Mouse (Mus musculus) liver, adult 2 months (tissue): ENCODE results near the gene Zbtb18. TPM values are rescaled to one million over a fixed set of nuclear protein-coding genes. Genes with fewer than 3 reads are reported as not detected.

Experiments used
- DNase-seq: peaks from one replicate; pipeline ENCODE4 v3.0.0-alpha.2; 2011; ENCODE audit warnings: low read depth, low spot score; ENCODE audit errors: extremely low read depth
- H3K27ac ChIP-seq: fragments of 200-500 bp; replicated peaks from 2 replicates; pipeline ENCODE4 v1.5.1; 2012; ENCODE audit warnings: low read depth, mild to moderate bottlenecking, control low read depth, inconsistent platforms, low read length; ENCODE audit not compliant: insufficient read depth
- H3K27me3 ChIP-seq: fragments of 200-500 bp; 2 replicates; pipeline ENCODE4 v1.6.1; 2012; ENCODE audit warnings: mild to moderate bottlenecking, moderate library complexity, low read length, inconsistent platforms; ENCODE audit not compliant: control insufficient read depth, insufficient read depth
- H3K36me3 ChIP-seq: fragments of 200-500 bp; 2 replicates; pipeline ENCODE4 v1.6.1; 2012; ENCODE audit warnings: low read length, inconsistent platforms; ENCODE audit not compliant: control insufficient read depth, insufficient read depth
- H3K4me1 ChIP-seq: fragments of 200-500 bp; 2 replicates; pipeline ENCODE4 v1.6.1; 2011; ENCODE audit warnings: low read length; ENCODE audit not compliant: control insufficient read depth, insufficient read depth
- H3K4me3 ChIP-seq: fragments of 200-500 bp; 2 replicates; pipeline ENCODE4 v1.5.1; 2011; ENCODE audit warnings: low read depth, mild to moderate bottlenecking, control low read depth, low read length, moderate library complexity; ENCODE audit not compliant: insufficient read depth
- H3K79me2 ChIP-seq: fragments of 200-500 bp; 2 replicates; pipeline ENCODE4 v1.6.1; 2012; ENCODE audit warnings: inconsistent platforms, mild to moderate bottlenecking, low read length, moderate library complexity; ENCODE audit not compliant: control insufficient read depth, insufficient read depth
- H3K9ac ChIP-seq: fragments of 200-500 bp; 2 replicates; pipeline ENCODE4 v1.6.1; 2012; ENCODE audit warnings: low read depth, mild to moderate bottlenecking, control low read depth, inconsistent platforms, low read length
- CTCF ChIP-seq: fragments of 200-500 bp; IDR thresholded peaks from 2 replicates; pipeline ENCODE4 v1.5.1; 2011; ENCODE audit warnings: low read depth, low read length, control low read depth
- POLR2A ChIP-seq: fragments of 200-500 bp; IDR thresholded peaks from 2 replicates; pipeline ENCODE4 v1.6.1; 2011; ENCODE audit warnings: low read length, control low read depth; ENCODE audit not compliant: insufficient read depth; ENCODE audit errors: extremely low read depth
- WGBS: fragments of 180-500 bp; shearing (Covaris S2); methylation state at CpG from one replicate; pipeline ENCODE4 v1.1.7; 2018; 5-methylcytosine and 5-hydroxymethylcytosine counted together
- polyA plus RNA-seq: library from polyadenylated mRNA; depleted of rRNA; stranded (reverse); fragments of >200 nt; gene quantifications from 2 replicates; pipeline ENCODE4 v1.2.3, GENCODE M21; 2012
- total RNA-seq: library from RNA; depleted of rRNA; stranded (reverse); fragments of >200 nt; gene quantifications from 2 replicates; pipeline ENCODE4 v1.2.3, GENCODE M21; 2014

The Zbtb18 gene
- total and polyA plus RNA-seq, 2 experiments: 4.9 to 9.8 TPM

GRCm38 (mm10) chr1:177456208-177456607 lies 14.1 kb downstream of the Zbtb18 start:
- H3K9ac ChIP-seq: no peak overlapping the region
- H3K36me3 ChIP-seq: no peaks in the 10 kb centered on the region
- no peaks in the 10 kb centered on the region for H3K79me2 ChIP-seq
- 89% methylated on average over 4 of the region's 4 CpGs for WGBS
- peaks cover 3% of the 10 kb centered on the region; the same call in 1 of the 2 replicates for H3K4me1 ChIP-seq
- no peak overlapping the region for H3K4me3 ChIP-seq
- no peak for TF ChIP-seq CTCF
- no peak for DNase-seq
- H3K27ac ChIP-seq: no peak overlapping the region
- no peaks in the 10 kb centered on the region for H3K27me3 ChIP-seq

- Histone ChIP-seq H3K27me3 (no peaks in the 10 kb centered on the region), H3K79me2 (no peaks in the 10 kb centered on the region), H3K36me3 (no peaks in the 10 kb centered on the region), H3K4me1 (peaks cover 3% of the 10 kb centered on the region; the same call in 1 of the 2 replicates), H3K27ac (no peak overlapping the region), H3K4me3 (no peak overlapping the region), H3K9ac (no peak overlapping the region)
- TF ChIP-seq CTCF: no peak
- no peak for TF ChIP-seq POLR2A
- DNase-seq: no peak
- WGBS: 63% methylated on average over 4 of the region's 4 CpGs
These were observed 14.6 kb downstream of the Zbtb18 start for GRCm38 (mm10) chr1:177456772-177457171.

GRCm38 (mm10) chr1:177457981-177458380 lies 15.8 kb downstream of the Zbtb18 start:
- WGBS: 91% methylated on average over 6 of the region's 6 CpGs

GRCm38 (mm10) chr1:177458456-177459389 lies 16.6 kb downstream of the Zbtb18 start:
- H3K9ac ChIP-seq: peak overlapping the region; percentile 30; the same call in 1 of the 2 replicates
- TF ChIP-seq POLR2A (no peak), CTCF (no peak)
- DNase-seq: peak; percentile 88
- H3K27me3 ChIP-seq: no peaks in the 10 kb centered on the region
- peaks cover under 1% of the 10 kb centered on the region; the same call in 1 of the 2 replicates for H3K4me1 ChIP-seq
- H3K27ac ChIP-seq: peak overlapping the region; percentile 80
- no peaks in the 10 kb centered on the region for H3K36me3 ChIP-seq
- peak overlapping the region; percentile 44; the same call in 1 of the 2 replicates for H3K4me3 ChIP-seq
- 23% methylated on average over 18 of the region's 18 CpGs for WGBS
- no peaks in the 10 kb centered on the region for H3K79me2 ChIP-seq

More at GRCm38 (mm10) chr1:177457981-177458380, 15.8 kb downstream of the Zbtb18 start:
- no peaks in the 10 kb centered on the region for H3K79me2 ChIP-seq
- no peak for TF ChIP-seq POLR2A
- TF ChIP-seq CTCF: no peak
- H3K36me3 ChIP-seq: no peaks in the 10 kb centered on the region
- H3K4me3 ChIP-seq: no peak overlapping the region
- peaks cover 3% of the 10 kb centered on the region; the same call in 1 of the 2 replicates for H3K4me1 ChIP-seq
- H3K9ac ChIP-seq: no peak overlapping the region
- DNase-seq: no peak
- no peak overlapping the region for H3K27ac ChIP-seq
- H3K27me3 ChIP-seq: no peaks in the 10 kb centered on the region

GRCm38 (mm10) chr1:177459536-177459935 lies 17.4 kb downstream of the Zbtb18 start:
- Histone ChIP-seq H3K4me3 (no peak overlapping the region), H3K36me3 (no peaks in the 10 kb centered on the region), H3K27me3 (no peaks in the 10 kb centered on the region), H3K9ac (no peak overlapping the region), H3K79me2 (no peaks in the 10 kb centered on the region), H3K27ac (no peak overlapping the region), H3K4me1 (no peaks in the 10 kb centered on the region; the same call in 1 of the 2 replicates)
- TF ChIP-seq POLR2A (no peak), CTCF (no peak)
- WGBS: 21% methylated on average over 2 of the region's 2 CpGs
- DNase-seq: no peak

GRCm38 (mm10) chr1:177467150-177467549 lies 25.0 kb downstream of the Zbtb18 start:
- WGBS: 83% methylated on average over 8 of the region's 8 CpGs
- no peaks in the 10 kb centered on the region for H3K79me2 ChIP-seq
- no peak for TF ChIP-seq POLR2A
- TF ChIP-seq CTCF: no peak
- H3K4me3 ChIP-seq: no peak overlapping the region
- H3K4me1 ChIP-seq: no peaks in the 10 kb centered on the region
- no peaks in the 10 kb centered on the region for H3K27me3 ChIP-seq
- no peak for DNase-seq
- H3K27ac ChIP-seq: no peak overlapping the region
- H3K9ac ChIP-seq: no peak overlapping the region
- H3K36me3 ChIP-seq: no peaks in the 10 kb centered on the region
